Mouse (Mus musculus) adrenal gland, postnatal 0 days (tissue): ENCODE results near the gene Ss18l1. TPM values are rescaled to one million over a fixed set of nuclear protein-coding genes. Genes with fewer than 3 reads are reported as not detected.

Experiments
- polyA plus RNA-seq: library from polyadenylated mRNA; unstranded; fragments of >200 nt; fragmentation: Nextera tagmentation; extraction: Ambion mirVana; gene quantifications from 2 replicates; pipeline ENCODE4 v1.2.1, GENCODE M21; 2015

The Ss18l1 gene
- polyA plus RNA-seq = 3.5 and 3.9 TPM in 2 replicates

DNA sequence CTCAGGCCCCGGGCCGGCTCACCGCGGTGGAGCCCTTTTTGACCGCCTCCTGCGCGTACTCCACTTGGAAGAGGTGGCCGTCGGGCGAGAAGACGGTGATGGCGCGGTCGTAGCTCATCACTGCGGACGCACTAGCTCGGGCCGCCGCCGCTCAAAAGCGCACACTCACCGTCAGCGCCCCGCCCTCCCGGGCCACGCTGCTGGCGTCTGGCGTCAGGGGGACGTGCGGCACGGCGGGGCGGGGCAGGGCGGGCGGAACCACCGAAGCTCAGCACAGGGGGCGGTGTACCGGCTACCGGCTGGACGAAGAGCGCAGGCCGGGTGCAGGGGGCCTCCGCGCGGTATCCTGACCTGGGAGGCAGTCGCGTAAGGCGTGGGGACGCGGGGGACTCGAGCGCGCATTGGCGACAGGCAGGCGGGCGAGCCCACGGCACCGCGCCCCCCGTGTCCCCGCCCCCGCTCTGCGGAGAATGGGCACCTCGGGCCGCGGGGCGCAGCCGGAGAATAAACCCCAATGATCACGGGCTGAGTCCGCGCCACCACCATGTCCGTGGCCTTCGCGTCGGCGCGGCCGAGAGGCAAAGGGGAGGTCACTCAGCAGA, at the start of gene Ss18l1, which contains the start of gene Psma7:
Gene Ss18l1, plus strand, starts transcription at position 254 of the 602 bp plus-strand sequence.
Gene Psma7, minus strand, starts transcription at position 178 of the 602 bp plus-strand sequence.

DNA sequence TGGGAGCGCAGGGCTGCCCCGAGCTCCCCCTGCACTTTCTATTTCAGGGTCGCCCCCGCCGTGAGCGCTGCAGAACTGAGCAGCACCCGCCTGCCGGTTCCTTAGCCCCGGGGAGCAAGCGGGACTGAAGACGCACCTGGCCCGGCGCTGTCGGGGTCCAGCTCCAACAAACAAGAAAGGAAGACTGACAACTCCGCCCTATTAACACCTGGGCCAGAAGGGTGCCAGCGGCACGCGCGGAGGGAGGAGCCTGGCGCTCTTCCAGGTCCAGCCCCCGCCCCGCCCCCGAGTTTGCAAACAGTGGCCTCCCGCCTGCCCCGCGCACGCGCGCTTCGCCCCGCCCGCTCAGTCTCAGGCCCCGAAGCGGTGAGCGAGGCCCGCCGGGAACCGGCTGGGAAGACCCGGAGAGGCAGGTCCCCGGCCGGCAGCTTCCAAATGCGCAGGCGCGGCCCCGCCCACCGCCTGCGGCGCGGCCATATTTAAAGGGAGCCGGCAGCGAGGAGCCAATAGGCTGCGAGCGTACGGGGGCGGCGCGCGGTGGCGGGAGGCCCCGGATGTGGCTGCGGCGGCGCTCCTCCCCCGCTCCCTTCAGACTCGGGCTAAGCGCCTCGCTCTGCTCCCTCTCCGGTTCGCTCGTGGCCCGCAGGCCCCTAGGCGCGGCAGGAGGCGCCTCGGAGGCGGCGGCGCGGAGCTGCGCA, 17.8 kb upstream of the Ss18l1 start, which contains the start of gene Lsm14b:
Gene Lsm14b, plus strand, starts transcription at position 587 of the 698 bp plus-strand sequence.

DNA sequence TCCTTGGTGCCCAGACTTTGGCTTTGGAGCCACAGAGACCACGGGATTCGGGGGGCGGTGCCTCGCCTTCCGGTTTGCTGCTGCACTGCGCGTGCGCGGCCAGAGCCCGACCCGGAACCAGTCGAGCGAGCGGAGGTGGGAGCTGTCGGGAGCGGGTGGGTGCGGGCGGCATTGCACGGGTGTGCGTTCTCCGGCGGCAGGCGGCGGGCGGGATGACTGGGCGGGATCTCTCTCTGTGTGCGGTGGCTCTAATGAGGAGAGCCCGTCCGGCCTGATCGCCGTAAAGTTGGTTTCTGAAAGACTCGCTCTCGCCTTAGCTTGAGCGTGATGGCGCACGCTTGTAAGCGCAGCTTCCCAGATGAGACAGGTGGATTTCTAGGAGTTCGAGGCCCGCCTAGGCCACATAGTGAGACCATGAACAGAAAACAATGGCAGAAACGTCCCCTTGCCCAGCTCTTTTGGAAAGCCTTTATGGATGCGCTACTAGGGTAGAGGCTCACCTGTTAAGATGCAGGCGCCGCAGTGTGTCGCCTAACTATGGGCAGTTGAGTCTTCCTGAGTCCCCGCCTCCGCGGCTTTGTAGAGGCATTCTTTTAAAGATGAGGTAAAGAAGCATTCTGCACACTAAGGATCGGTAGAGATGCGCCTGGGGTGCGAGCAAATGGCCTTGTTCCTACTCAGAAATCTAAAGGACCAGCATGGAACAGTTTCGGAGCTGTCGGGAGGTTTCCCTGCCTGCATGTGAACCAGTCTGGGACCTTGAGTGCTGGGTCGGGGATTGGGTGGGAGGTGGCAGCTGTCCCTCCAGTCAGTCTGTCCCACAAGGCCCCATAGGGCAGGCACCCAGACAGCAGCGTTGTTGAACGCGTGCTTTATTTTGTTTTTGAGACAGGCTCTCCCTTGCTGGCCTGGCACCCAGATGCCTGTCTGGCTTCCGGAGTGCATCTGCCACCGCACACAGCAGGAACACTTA, 28.5 kb downstream of the Ss18l1 start, which contains the start of gene Mtg2:
Gene Mtg2, plus strand, starts transcription at position 108 of the 973 bp plus-strand sequence.

DNA sequence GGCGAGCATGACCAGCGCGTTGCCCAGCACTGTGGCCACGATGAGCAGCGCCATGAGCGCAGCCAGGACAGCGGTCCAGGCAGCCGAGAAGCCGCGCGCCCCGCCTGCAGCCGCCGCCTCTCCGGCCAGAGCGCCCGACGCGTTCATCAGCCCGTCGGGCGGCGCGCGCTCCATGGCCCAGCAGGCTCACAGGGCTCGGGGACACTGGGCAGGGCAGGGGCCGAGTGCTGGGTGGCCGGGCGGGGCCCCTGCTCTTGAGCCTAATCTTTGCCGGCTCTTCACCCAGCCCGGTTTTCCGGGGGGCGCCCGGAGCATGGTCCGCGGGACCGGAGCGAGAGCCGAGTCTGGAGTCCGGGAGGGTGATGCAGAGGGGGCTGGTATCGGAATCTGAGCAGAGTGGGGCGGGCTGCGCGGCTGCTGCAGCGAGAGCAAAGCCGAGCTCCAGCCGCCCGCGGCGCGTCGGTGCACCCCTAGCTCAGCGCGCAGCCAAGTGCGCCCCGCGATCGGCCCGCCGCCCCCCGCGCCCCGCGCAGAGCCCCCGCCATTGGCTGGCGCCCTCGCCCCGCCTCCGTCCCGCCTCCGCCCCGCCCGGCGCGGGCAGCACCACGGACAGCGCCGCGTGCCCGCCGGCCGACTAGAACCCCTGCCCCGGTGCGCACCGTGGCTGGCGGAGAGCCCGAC, 61.8 kb downstream of the Ss18l1 start, which contains the start of gene Hrh3:
Gene Hrh3, minus strand, starts transcription at position 511 of the 681 bp plus-strand sequence.

DNA sequence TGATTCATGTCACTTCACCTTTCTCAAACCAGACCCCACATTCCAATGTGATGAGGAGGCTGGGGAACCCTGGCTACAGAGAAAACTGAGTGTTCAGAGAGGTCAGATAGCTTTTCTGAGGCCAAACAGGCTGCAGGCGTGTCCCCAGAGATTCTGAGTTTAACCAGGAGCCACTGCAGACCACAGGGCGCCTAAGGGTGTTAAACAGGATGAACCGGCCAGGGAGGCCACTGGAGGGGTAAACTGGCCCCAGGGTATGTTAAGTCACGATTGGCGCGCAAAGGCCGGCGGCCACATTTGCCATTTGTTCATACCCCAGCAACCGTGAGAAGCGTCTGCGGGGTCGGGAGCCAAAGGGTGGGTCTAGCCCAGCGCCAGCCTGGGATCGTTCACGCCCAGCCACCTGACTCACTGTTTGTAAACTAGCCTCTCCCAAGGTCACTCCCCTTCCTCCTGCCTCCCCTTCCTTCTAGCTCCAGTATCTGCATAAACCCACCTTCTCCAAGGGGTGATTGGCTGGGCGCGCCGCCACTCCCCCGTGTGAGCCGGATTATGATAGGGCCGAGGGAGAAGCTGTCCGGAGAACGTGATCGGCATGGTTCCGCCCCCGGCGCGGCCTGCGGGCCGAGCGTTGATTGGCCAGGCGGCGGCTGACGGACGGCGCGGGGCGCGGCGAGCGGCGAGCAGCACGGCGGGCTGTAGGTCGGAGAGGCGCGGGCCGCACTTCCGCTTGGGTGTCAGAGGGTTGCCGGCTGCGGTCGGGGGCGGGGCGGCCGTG, 76.5 kb downstream of the Ss18l1 start, which contains the start of gene Osbpl2:
Gene Osbpl2, plus strand, starts transcription at position 646 of the 778 bp plus-strand sequence.

Other genes with a start within 250 kb of the Ss18l1 start
- gene Taf4, start 65.9 kb upstream of the Ss18l1 start, polyA plus RNA-seq = 1.6 and 2.3 TPM in 2 replicates
- 5.5 and 6.0 TPM in 2 replicates for gene Lsm14b, start 17.5 kb upstream of the Ss18l1 start, polyA plus RNA-seq
- 593 and 832 TPM in 2 replicates for gene Psma7, start 76 bp upstream of the Ss18l1 start, polyA plus RNA-seq
- 18.5 and 24.4 TPM in 2 replicates for gene Mtg2, start 28.1 kb downstream of the Ss18l1 start, polyA plus RNA-seq
- 0.10 and 0.30 TPM in 2 replicates for gene Hrh3, start 62.0 kb downstream of the Ss18l1 start, polyA plus RNA-seq
- gene Osbpl2, start 76.8 kb downstream of the Ss18l1 start, polyA plus RNA-seq = 31.1 and 33.4 TPM in 2 replicates
- gene Adrm1, start 129.0 kb downstream of the Ss18l1 start, polyA plus RNA-seq = 118 and 155 TPM in 2 replicates
- 12.7 and 22.0 TPM in 2 replicates for gene Lama5, start 183.3 kb downstream of the Ss18l1 start, polyA plus RNA-seq
- gene Rps21, start 214.9 kb downstream of the Ss18l1 start, polyA plus RNA-seq = 807 and 1,071 TPM in 2 replicates
- gene Cables2, start 231.0 kb downstream of the Ss18l1 start, polyA plus RNA-seq = 8.2 and 10.0 TPM in 2 replicates
- not detected in 2 replicates for gene Rbbp8nl, start 247.4 kb downstream of the Ss18l1 start, polyA plus RNA-seq